9 mouse cellular contexts compared by ENCODE assay signal in the genomic region with DNA sequence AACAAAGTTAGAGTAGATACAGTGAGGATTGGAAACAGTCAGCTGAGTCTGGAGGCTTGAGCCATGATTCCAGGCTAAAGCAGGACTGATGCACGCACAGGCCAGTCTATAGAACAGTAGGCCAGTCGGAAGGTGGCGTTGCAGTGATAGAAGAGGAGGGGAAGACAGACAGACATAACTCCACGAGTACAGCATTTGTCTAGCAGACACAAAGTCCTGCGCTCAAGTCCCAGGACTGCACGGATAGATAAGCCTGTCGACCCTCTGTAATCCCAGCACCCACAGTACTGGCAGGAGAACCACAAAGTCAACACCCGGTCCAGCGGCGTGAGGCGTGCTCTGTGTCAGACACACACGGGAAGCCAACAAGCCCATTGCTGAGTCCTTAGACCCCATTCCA. TPM values are rescaled to one million over a fixed set of nuclear protein-coding genes. Genes with fewer than 3 reads are reported as not detected.
DNase-seq lines count a peak whose midpoint lies in the region; ATAC-seq and TF ChIP-seq lines count a peak whose summit lies in the region.
"Had no signal": no experiment of that assay in that cellular context is flagged by ENCODE, and none has a peak within 500 bp of the region (broad histone marks: within the 10 kb centered on the region; RNA-seq: fewer than 3 reads in every experiment).

No protein-coding gene starts in this region.

- H3K27ac ChIP-seq in heart, embryonic 16.5 days (ENCODE audit: low read length) = peak overlapping the region; percentile 88
- peak overlapping the region; percentile 36 for H3K27ac ChIP-seq in lung, embryonic 16.5 days (ENCODE audit: low read length)
- H3K27ac ChIP-seq in embryonic facial prominence, embryonic 12.5 days = peak overlapping the region; percentile 82
- H3K27ac ChIP-seq in liver, embryonic 14.5 days = no peak overlapping the region
- H3K27ac ChIP-seq: neural tube, embryonic 15.5 days had no signal

- no peaks in the 10 kb centered on the region for H3K9me3 ChIP-seq in heart, embryonic 16.5 days (replicated peaks; ENCODE audit: control insufficient read depth, low read length)
- no peaks in the 10 kb centered on the region for H3K9me3 ChIP-seq in lung, embryonic 16.5 days (ENCODE audit: control insufficient read depth, low read length)
- H3K9me3 ChIP-seq in embryonic facial prominence, embryonic 12.5 days = no peaks in the 10 kb centered on the region
- H3K9me3 ChIP-seq in liver, embryonic 14.5 days (ENCODE audit: control insufficient read depth, low read length) = no peaks in the 10 kb centered on the region
- H3K9me3 ChIP-seq: neural tube, embryonic 15.5 days had no signal

- no peak for DNase-seq in heart, adult 9 months (ENCODE audit: low spot score in 2 of 2)
- DNase-seq in lung, postnatal 14 days = no peak
- DNase-seq in liver, embryonic 14.5 days (ENCODE audit: low read depth in 3 of 3, low spot score in 3 of 3) = no peak
- no peak for DNase-seq in ovary, postnatal 36 days (ENCODE audit: low spot score)
- DNase-seq in ovary, postnatal 14 days (ENCODE audit: low spot score) = no peak

- no peak for ATAC-seq in heart, embryonic 16.5 days (replicated peaks; ENCODE audit: extremely low read depth, insufficient read depth, low FRiP score)
- ATAC-seq in lung, embryonic 16.5 days (ENCODE audit: low read depth) = peak; percentile 18; the same call in 1 of the 2 replicates
- no peak for ATAC-seq in embryonic facial prominence, embryonic 12.5 days (ENCODE audit: insufficient number of reproducible peaks, insufficient read depth, low FRiP score, low TSS enrichment)
- peak; percentile 72 for ATAC-seq in liver, embryonic 14.5 days (ENCODE audit: insufficient read depth)

- no peaks in the 10 kb centered on the region for H3K27me3 ChIP-seq in heart, embryonic 16.5 days (ENCODE audit: control insufficient read depth, insufficient read depth, low read length)
- no peaks in the 10 kb centered on the region for H3K27me3 ChIP-seq in lung, embryonic 16.5 days (ENCODE audit: control insufficient read depth, insufficient read depth, low read depth, low read length)
- H3K27me3 ChIP-seq in embryonic facial prominence, embryonic 12.5 days = no peaks in the 10 kb centered on the region
- H3K27me3 ChIP-seq in liver, embryonic 14.5 days (ENCODE audit: control insufficient read depth, insufficient read depth, low read length) = no peaks in the 10 kb centered on the region
- H3K27me3 ChIP-seq: neural tube, embryonic 15.5 days had no signal

- 47% methylated on average over 12 of the region's 12 CpGs for WGBS in heart, embryonic 16.5 days
- WGBS in lung, embryonic 16.5 days = 52% methylated on average over 12 of the region's 12 CpGs
- 73% methylated on average over 12 of the region's 12 CpGs for WGBS in embryonic facial prominence, embryonic 12.5 days
- WGBS in liver, embryonic 14.5 days (ENCODE audit: insufficient replicate concordance) = 10% methylated on average over 12 of the region's 12 CpGs

- TF ChIP-seq EP300 in liver, embryonic 14.5 days (IDR thresholded peaks at IDR 0.05; ENCODE audit: low read depth) = no peak

- H3K4me2 ChIP-seq in heart, embryonic 16.5 days (ENCODE audit: low read depth, low read length) = peak overlapping the region; percentile 56
- H3K4me2 ChIP-seq in lung, embryonic 16.5 days (ENCODE audit: low read depth, low read length) = peak overlapping the region; percentile 27
- peak overlapping the region; percentile 23; the same call in 1 of the 2 replicates for H3K4me2 ChIP-seq in embryonic facial prominence, embryonic 12.5 days (replicated peaks)
- H3K4me2 ChIP-seq in liver, embryonic 14.5 days (ENCODE audit: low read depth) = peak overlapping the region; percentile 9
- H3K4me2 ChIP-seq: neural tube, embryonic 15.5 days had no signal

- TF ChIP-seq CTCF in liver, embryonic 14.5 days (IDR thresholded peaks at IDR 0.05; ENCODE audit: low read depth) = peak; percentile 24; the same call in 1 of the 2 replicates

- H3K9ac ChIP-seq in heart, embryonic 16.5 days (ENCODE audit: low read length) = peak overlapping the region; percentile 51
- H3K9ac ChIP-seq in lung, embryonic 16.5 days (ENCODE audit: low read length) = peak overlapping the region; percentile 6; the same call in 1 of the 2 replicates
- H3K9ac ChIP-seq in embryonic facial prominence, embryonic 12.5 days = no peak overlapping the region
- H3K9ac ChIP-seq in liver, embryonic 14.5 days (replicated peaks) = no peak overlapping the region; the same call in 1 of the 2 replicates
- H3K9ac ChIP-seq: neural tube, embryonic 15.5 days had no signal

- H3K4me1 ChIP-seq in heart, embryonic 16.5 days (ENCODE audit: control insufficient read depth, insufficient read depth, low read length) = peaks cover 23% of the 10 kb centered on the region
- H3K4me1 ChIP-seq in lung, embryonic 16.5 days (replicated peaks; ENCODE audit: control insufficient read depth, insufficient read depth, low read length) = peaks cover 16% of the 10 kb centered on the region
- H3K4me1 ChIP-seq in embryonic facial prominence, embryonic 12.5 days = peaks cover 46% of the 10 kb centered on the region
- peaks cover 16 to 22% of the 10 kb centered on the region in 2 experiments for H3K4me1 ChIP-seq in liver, embryonic 14.5 days (replicated peaks; ENCODE audit: control insufficient read depth in 2 of 2, insufficient read depth in 2 of 2, low read length in 1 of 2)

- H3K36me3 ChIP-seq in heart, embryonic 16.5 days (ENCODE audit: control insufficient read depth, insufficient read depth) = peaks cover 8% of the 10 kb centered on the region
- H3K36me3 ChIP-seq in lung, embryonic 16.5 days (ENCODE audit: control insufficient read depth, insufficient read depth, low read length) = peaks cover 14% of the 10 kb centered on the region
- peaks cover 33% of the 10 kb centered on the region for H3K36me3 ChIP-seq in embryonic facial prominence, embryonic 12.5 days
- H3K36me3 ChIP-seq in liver, embryonic 14.5 days (replicated peaks; ENCODE audit: control insufficient read depth, insufficient read depth, low read depth) = peaks cover 1% of the 10 kb centered on the region; the same call in 1 of the 2 replicates
- H3K36me3 ChIP-seq: neural tube, embryonic 15.5 days had no signal

- peak overlapping the region; percentile 38 for H3K4me3 ChIP-seq in heart, embryonic 16.5 days (ENCODE audit: low read length)
- peak overlapping the region; percentile 3 for H3K4me3 ChIP-seq in lung, embryonic 16.5 days (ENCODE audit: low read length)
- no peak overlapping the region for H3K4me3 ChIP-seq in embryonic facial prominence, embryonic 12.5 days
- no peak overlapping the region for H3K4me3 ChIP-seq in liver, embryonic 14.5 days (ENCODE audit: insufficient read depth in 1 of 2, low read depth in 2 of 2, low read length in 2 of 2)
- H3K4me3 ChIP-seq: neural tube, embryonic 15.5 days had no signal

RNA-seq across cellular contexts. Expression of a gene that starts 23.9 kb away (rescaled TPM):
- 21.1 and 24.6 TPM in 2 replicates for polyA plus RNA-seq in heart, embryonic 16.5 days (2015; fragmentation: Nextera tagmentation; extraction: Ambion mirVana)
- polyA plus RNA-seq in lung, embryonic 16.5 days (2015; fragmentation: Nextera tagmentation; extraction: Ambion mirVana) = 31.0 and 36.2 TPM in 2 replicates
- 89.6 and 95.3 TPM in 2 replicates for polyA plus RNA-seq in embryonic facial prominence, embryonic 12.5 days (2016; fragmentation: Nextera tagmentation; extraction: Ambion mirVana)
- 3.0 and 4.1 TPM in 2 replicates for polyA plus RNA-seq in liver, embryonic 14.5 days (2012; rRNA removed)
- polyA plus RNA-seq in liver, embryonic 14.5 days (2014; fragmentation: Nextera tagmentation; extraction: Ambion mirVana) = 7.1 and 7.6 TPM in 2 replicates

RNA-seq across cellular contexts. Expression of a gene that starts 42.5 kb away (rescaled TPM):
- not detected in 2 replicates for polyA plus RNA-seq in heart, embryonic 16.5 days (2015; fragmentation: Nextera tagmentation; extraction: Ambion mirVana)
- polyA plus RNA-seq in lung, embryonic 16.5 days (2015; fragmentation: Nextera tagmentation; extraction: Ambion mirVana) = not detected in 2 replicates
- polyA plus RNA-seq in embryonic facial prominence, embryonic 12.5 days (2016; fragmentation: Nextera tagmentation; extraction: Ambion mirVana) = not detected in 2 replicates
- 0.09 TPM in 1 of 2 replicates, not detected in the other for polyA plus RNA-seq in liver, embryonic 14.5 days (2012; rRNA removed)
- polyA plus RNA-seq in liver, embryonic 14.5 days (2014; fragmentation: Nextera tagmentation; extraction: Ambion mirVana) = not detected in 2 replicates
- polyA plus RNA-seq: neural tube, embryonic 15.5 days had no signal

RNA-seq across cellular contexts. Expression of a gene that starts 52.9 kb away (rescaled TPM):
- polyA plus RNA-seq in heart, embryonic 16.5 days (2015; fragmentation: Nextera tagmentation; extraction: Ambion mirVana) = 69.3 and 72.0 TPM in 2 replicates
- 84.3 and 92.0 TPM in 2 replicates for polyA plus RNA-seq in lung, embryonic 16.5 days (2015; fragmentation: Nextera tagmentation; extraction: Ambion mirVana)
- polyA plus RNA-seq in embryonic facial prominence, embryonic 12.5 days (2016; fragmentation: Nextera tagmentation; extraction: Ambion mirVana) = 105 and 106 TPM in 2 replicates
- polyA plus RNA-seq in liver, embryonic 14.5 days (2012; rRNA removed) = 18.5 and 28.2 TPM in 2 replicates
- 28.9 and 30.0 TPM in 2 replicates for polyA plus RNA-seq in liver, embryonic 14.5 days (2014; fragmentation: Nextera tagmentation; extraction: Ambion mirVana)

Comparison
In these comparisons a context has a peak if more than half of its experiments do, and no peak if none do; other contexts are left out.
1. ATAC-seq: peak in lung, embryonic 16.5 days (single experiment) and liver, embryonic 14.5 days (single experiment); none in heart, embryonic 16.5 days (single experiment) and embryonic facial prominence, embryonic 12.5 days (single experiment).
2. H3K4me3 ChIP-seq: peak in heart, embryonic 16.5 days (single experiment) and lung, embryonic 16.5 days (single experiment); none in embryonic facial prominence, embryonic 12.5 days (single experiment) and liver, embryonic 14.5 days (0 of 2).
3. H3K9ac ChIP-seq: peak in heart, embryonic 16.5 days (single experiment) and lung, embryonic 16.5 days (single experiment); none in embryonic facial prominence, embryonic 12.5 days (single experiment) and liver, embryonic 14.5 days (single experiment).
4. Peak in every context shown above with its lines, with median percentiles within 50 percentile points of each other: H3K4me2 ChIP-seq.